Mouse (Mus musculus): Measurements from ENCODE around the gene Phactr1. TPM values are rescaled to one million over a fixed set of nuclear protein-coding genes. Genes with fewer than 3 reads are reported as not detected.
A peak's percentile ranks its signal among the peaks of the same experiment; 100 is the strongest.

Gene Phactr1
- total RNA-seq, 2 experiments from 2014 or later, result 12.9 to 13.9 TPM

GRCm38 (mm10) chr13:42759170-42759569 is 78.7 kb downstream of the Phactr1 start:
- DNase-seq, result no peak

DNA sequence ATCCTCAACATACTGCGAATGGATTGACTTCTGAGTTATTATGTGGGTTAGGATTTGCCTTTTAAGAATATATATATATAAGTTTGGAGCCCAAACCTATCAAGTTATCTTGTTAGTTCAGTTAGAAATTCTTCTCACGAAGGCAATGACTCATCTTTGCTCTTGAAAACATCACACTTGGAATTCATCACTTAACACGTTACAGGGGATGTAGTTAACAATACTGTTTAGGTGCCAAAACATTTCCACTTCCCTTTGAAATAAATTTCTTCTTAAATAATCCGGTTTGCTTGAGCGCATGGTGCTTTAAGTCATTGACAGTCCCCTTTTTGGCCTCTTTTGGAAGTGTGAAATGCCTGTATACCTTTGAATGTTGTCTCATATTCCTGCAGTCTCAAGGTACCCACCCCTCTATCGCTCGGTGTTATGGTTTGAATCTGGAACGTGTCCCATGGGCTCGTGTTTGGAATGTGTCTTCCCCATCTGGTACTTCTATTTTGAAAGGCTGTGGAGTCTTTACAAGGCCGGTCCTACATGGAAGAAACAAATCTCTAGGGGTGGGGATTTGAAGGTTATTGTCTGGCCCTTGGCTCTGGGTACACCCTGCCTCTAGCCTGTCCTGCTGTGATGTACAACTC is 80.6 kb downstream of the Phactr1 start:
- no peak for DNase-seq

DNA sequence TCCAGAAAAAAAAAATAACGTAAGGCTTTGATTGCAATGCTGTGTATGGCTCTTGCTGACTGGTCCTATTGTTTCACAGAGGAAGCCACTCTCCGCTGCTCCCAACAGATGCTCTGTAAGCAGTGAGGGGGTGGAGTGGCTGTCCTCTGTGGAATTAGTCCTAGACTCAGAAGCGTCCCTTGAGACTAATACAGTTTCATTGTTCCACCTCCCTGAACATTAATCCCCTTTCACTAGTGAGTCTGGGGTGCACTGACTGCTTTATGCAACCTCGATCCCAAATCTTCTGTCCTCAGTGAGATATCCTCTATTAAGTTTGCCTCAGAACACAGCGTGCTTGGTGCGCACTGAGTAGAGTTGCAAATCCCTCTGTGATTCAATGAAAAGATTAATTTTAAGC is 91.9 kb downstream of the Phactr1 start:
- DNase-seq, result no peak

DNA sequence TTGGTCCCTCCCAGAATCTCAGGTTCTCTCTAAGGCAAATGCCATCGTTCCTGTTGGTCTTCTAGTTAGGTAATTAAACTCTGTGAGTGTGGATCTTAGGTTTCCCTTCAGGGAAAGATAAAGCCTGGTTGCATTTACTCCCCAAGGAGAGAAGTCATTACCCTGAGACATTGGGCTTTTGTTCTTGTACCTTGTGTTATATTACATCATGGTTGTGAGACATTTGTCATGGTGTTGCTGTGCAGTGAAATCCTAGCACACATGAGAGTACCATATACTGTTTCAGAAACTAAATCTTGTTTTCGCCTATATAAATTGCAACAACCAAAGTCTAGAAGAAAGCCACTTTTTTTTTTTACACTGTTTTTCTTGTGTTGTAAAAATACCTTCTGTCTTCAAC is 93.6 kb downstream of the Phactr1 start:
- DNase-seq, result no peak

- DNase-seq, result no peak
These were observed 101.7 kb downstream of the Phactr1 start for GRCm38 (mm10) chr13:42782151-42782550.

DNA sequence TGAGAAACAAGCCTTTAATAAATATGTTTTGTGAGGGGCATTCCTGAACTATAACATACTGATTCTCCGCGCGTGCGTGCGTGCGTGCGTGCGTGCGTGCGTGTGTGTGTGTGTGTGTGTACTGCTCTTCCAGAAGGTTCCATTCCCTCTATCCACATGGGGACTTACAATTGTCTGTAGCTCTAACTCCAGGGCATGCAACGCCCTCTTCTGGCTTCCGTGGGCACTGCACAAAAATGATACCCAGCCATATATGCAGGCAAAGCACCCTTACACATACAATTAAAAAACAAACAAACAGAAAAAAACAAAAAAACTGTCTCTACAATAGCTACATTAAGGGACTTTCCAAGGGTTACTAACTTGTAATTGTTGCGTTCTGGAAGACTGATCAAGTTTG is 108.8 kb downstream of the Phactr1 start:
- no peak for DNase-seq

DNA sequence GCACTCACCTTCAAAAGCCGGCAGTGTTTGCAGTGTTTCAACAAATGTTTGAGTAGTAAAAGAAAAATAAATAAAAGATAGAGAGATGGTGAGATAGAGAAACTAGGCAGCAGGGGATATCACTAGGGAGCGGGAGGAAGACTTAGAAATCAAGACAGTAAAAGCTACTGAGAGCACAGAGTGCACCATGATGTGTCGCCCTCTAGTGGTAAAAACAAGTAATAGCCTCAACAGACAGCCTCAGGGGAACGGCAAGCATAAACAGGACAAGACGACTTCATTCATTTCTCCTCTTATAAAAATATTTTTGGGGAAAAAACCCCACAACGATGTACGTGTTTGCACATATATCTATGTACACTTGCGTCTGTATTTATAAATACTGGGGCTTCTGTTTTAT is 111.9 kb downstream of the Phactr1 start:
- no peak for DNase-seq

- DNase-seq, result no peak
These were observed 120.1 kb downstream of the Phactr1 start for GRCm38 (mm10) chr13:42800523-42800922.

GRCm38 (mm10) chr13:42804314-42804713 is 123.9 kb downstream of the Phactr1 start:
- DNase-seq, result no peak

GRCm38 (mm10) chr13:42812762-42813161 is 132.3 kb downstream of the Phactr1 start:
- peak; percentile 22 for DNase-seq

DNA sequence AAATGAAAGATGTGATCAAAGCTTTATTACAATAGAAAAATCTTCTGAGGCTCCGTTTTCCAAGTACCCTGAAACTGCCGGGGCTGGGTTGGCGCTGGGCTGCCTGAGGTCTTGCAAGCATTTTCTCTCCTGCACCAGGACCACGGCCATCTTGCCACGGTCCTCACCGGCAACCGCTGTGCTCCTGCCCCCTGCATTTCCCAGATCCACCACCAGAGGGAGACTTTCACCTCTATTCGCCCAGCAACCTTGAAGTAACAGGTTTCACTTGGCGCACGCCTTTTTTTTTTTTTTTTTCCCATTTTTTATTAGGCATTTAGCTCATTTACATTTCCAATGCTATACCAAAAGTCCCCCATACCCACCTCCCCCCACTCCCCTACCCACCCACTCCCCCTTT is 138.0 kb downstream of the Phactr1 start:
- peak; percentile 80 for DNase-seq

DNA sequence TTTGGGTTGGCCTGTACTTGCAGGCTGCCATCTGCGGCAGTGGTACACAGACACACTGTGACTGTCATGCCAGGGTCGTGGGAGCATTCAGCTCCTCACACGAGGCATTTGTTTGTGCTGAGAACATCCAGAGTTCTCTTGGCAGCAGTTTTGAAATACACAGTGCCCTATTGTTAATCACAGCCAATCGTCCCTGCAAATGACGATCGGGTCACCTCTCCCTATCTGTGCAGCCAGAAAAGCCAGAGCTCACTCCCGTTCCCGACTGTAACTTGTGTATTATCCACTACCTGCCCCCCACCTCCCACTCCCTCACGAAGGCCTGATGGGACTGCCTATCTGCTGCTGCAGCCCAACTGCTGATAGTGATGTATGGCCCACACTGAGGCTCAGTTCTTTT is 140.1 kb downstream of the Phactr1 start:
- DNase-seq, result no peak

- DNase-seq, result no peak
These were observed 141.1 kb downstream of the Phactr1 start for GRCm38 (mm10) chr13:42821426-42822106.

GRCm38 (mm10) chr13:42822545-42822944 is 142.1 kb downstream of the Phactr1 start:
- DNase-seq, result peak; percentile 92

DNA sequence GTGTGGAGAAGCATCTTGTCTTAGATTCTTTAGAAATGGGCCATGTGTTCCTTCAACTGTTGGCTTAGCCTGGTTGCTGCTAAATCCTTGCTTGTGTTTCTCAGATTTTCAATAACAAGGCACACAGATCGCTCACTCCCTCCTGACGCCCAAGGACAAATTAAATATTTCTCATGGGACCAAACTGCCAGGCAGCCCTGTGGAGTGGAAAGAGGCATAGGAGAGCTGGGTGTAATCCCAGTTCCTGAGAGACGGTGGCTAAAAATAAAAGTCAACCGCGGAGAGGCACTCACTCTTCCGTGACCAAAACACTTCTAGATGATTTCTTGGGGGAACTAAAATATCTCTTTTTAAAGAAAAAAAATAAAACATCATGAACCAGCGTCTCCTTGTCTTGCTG is 143.5 kb downstream of the Phactr1 start:
- no peak for DNase-seq

- DNase-seq, result peak; percentile 54
These were observed 146.2 kb downstream of the Phactr1 start for GRCm38 (mm10) chr13:42826602-42827001.

GRCm38 (mm10) chr13:42828978-42829377 is 148.6 kb downstream of the Phactr1 start:
- peak; percentile 11 for DNase-seq

GRCm38 (mm10) chr13:42835441-42835840 is 155.0 kb downstream of the Phactr1 start:
- DNase-seq, result no peak

- DNase-seq, result no peak
These were observed 158.9 kb downstream of the Phactr1 start for GRCm38 (mm10) chr13:42839358-42839757.

GRCm38 (mm10) chr13:42852086-42852485 is 171.7 kb downstream of the Phactr1 start:
- DNase-seq, result no peak

DNA sequence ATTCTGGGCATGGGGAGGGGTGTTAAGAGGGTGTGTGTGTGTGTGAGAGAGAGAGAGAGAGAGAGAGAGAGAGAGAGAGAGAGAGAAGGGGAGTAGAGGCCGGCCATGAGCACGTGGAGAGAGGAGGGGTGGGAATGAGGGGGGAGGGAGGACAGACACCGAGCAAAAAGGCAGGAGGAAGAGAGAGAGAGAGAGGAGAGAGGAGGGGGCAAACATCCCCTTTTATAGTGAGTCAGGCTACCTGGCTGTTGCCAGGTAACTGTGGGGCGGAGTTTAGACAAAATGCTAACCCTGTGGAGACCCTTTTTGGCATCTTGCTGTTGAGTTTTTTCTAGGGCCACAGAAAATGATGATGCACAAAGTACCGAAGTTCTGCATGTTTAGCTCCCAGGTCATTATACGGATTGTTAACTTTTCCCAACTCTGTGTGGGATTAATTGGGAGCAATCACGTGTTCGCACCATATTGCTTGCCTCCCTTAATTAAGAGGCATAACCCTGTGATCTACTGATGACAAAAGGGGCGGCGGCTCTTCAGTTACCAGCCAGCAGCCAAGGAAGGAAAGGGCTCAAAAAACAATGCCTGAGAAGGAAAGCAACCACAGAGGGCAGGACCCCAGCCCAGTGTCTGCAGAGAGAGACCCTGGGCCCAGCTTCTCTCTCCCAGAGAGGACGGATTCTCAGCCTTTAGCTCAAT is 173.6 kb downstream of the Phactr1 start:
- DNase-seq, result no peak

DNA sequence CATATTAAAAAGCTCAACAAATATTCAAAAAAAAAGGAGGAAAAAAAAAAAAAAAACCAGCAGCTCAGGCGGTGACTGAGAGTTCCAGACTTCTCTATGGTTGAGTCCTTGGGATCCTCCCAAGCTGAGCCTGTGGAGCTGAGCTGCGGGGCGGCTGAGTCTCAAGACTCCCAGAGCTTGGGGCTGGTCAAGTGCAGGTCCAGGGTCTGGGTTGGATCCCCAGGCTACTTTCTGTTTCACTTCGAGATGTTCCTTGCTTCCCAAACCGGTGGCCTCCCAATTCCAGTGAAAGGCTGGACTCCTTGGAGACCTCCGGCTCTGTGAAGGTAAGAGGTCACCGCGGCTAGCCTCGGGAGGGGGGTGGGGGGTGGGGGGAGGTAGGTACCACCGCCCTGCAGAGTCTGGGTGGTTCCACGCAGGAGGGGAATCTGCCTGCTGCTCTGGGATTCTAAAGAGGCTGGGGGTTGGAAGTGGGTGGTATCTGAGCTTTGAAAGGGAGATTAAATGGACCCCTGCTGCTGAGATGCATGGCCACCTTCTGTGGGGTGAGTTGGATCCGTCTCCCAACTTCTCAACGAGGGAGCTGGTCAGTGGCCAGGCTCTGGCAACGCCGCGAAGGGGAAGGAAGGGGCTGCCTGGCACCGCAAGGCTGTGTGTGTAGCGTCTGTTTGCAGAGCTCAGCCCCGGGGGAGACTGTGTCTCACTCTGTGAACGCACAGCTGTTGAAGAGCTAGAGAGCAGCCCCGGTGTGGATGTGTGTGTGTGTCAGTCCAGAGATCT is 185.9 kb downstream of the Phactr1 start:
- DNase-seq, result peak; percentile 74

DNA sequence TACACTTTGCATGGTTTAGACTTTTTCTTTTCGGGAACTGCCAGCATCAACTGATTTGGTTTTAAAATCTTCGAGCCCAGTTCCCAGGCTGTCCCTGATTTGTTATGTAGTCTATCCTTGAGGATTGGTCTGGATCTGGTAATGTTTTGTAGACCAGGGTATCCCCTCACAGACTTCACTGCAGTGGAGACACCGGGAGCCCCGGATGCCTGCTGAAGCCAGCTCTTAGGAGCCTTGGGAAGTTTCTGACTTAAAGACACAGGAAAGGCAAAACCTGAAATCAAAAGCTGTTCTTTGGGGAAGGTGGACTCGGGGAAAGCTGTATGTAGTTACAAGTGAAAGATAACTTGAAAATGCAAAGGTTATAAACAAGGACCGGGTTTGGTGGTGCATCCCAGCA is 186.6 kb downstream of the Phactr1 start:
- DNase-seq, result peak; percentile 9
